Mouse (Mus musculus) kidney, embryonic 16.5 days (tissue): Measurements from ENCODE around the gene Mms22l. TPM values are rescaled to one million over a fixed set of nuclear protein-coding genes. Genes with fewer than 3 reads are reported as not detected.

Experiments
- ATAC-seq: fragments of 200-750 bp; cut with Nextera tagmentation; 2 replicates; pipeline ENCODE4 v1.8.0; 2017; ENCODE audit warnings: moderate TSS enrichment; ENCODE audit not compliant: low FRiP score, low TSS enrichment
- H3K27ac ChIP-seq: fragments of 300-500 bp; sonication (generic); 2 replicates; pipeline ENCODE4 v1.5.1; 2014; ENCODE audit warnings: low read length
- H3K27me3 ChIP-seq: fragments of 300-500 bp; sonication (generic); 2 replicates; pipeline ENCODE4 v1.6.1; 2014; ENCODE audit warnings: low read length, control low read depth, mixed read lengths; ENCODE audit not compliant: insufficient read depth
- H3K36me3 ChIP-seq: fragments of 300-500 bp; sonication (generic); 2 replicates; pipeline ENCODE4 v1.6.1; 2014; ENCODE audit warnings: low read length, control low read depth, mixed read lengths; ENCODE audit not compliant: insufficient read depth
- H3K4me1 ChIP-seq: fragments of 300-500 bp; sonication (generic); 2 replicates; pipeline ENCODE4 v1.6.1; 2014; ENCODE audit warnings: low read length, control low read depth, mixed read lengths; ENCODE audit not compliant: insufficient read depth
- H3K4me2 ChIP-seq: fragments of 300-500 bp; sonication (generic); replicated peaks from 2 replicates; pipeline ENCODE4 v1.6.1; 2014; ENCODE audit warnings: low read depth, low read length
- H3K4me3 ChIP-seq: fragments of 300-500 bp; sonication (generic); 2 replicates; pipeline ENCODE4 v1.5.1; 2014; ENCODE audit warnings: mild to moderate bottlenecking, low read length
- H3K9ac ChIP-seq: fragments of 300-500 bp; sonication (generic); replicated peaks from 2 replicates; pipeline ENCODE4 v1.6.1; 2014; ENCODE audit warnings: low read length
- H3K9me3 ChIP-seq: fragments of 300-500 bp; sonication (generic); 2 replicates; pipeline ENCODE4 v1.6.1; 2016; ENCODE audit warnings: low read length, control low read depth
- WGBS: fragments of 180-500 bp; shearing (Covaris S2); extraction: QIAGEN DNeasy Blood & Tissue Kit; methylation state at CpG from one replicate; pipeline ENCODE4 v1.1.7; 2014; 5-methylcytosine and 5-hydroxymethylcytosine counted together
- polyA plus RNA-seq: library from polyadenylated mRNA; unstranded; fragments of >200 nt; fragmentation: Nextera tagmentation; extraction: Ambion mirVana; gene quantifications from 2 replicates; pipeline ENCODE4 v1.2.1, GENCODE M21; 2015

Mms22l gene
- polyA plus RNA-seq, 1 experiment from 2014 or later: 25.9 TPM

DNA sequence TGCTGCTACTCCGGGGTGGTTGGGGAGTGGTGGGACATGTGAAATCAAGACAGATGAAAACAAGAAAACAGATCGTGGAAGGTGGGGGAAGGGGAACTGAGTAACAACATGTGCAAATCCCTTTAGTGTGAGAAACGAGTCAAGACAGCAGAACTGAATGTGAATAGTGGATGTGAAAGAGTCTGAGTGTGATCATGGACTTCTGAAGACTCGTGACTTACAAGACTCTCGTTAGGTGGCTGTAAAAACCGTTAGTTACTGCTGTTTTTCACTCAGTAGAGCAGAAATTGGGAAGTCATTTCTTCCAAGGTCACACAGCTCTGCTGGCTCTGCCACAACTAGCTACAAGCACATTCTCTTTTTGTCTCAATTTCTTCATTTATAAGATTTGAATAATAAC is 71.8 kb downstream of the Mms22l start:
- Histone ChIP-seq H3K4me3 (no peak overlapping the region), H3K36me3 (no peaks in the 10 kb centered on the region), H3K27ac (no peak overlapping the region), H3K4me2 (no peak overlapping the region), H3K9ac (no peak overlapping the region), H3K27me3 (no peaks in the 10 kb centered on the region), H3K4me1 (no peaks in the 10 kb centered on the region), H3K9me3 (no peaks in the 10 kb centered on the region)
- no peak for ATAC-seq
- 64% methylated on average over 6 of the region's 6 CpGs for WGBS

DNA sequence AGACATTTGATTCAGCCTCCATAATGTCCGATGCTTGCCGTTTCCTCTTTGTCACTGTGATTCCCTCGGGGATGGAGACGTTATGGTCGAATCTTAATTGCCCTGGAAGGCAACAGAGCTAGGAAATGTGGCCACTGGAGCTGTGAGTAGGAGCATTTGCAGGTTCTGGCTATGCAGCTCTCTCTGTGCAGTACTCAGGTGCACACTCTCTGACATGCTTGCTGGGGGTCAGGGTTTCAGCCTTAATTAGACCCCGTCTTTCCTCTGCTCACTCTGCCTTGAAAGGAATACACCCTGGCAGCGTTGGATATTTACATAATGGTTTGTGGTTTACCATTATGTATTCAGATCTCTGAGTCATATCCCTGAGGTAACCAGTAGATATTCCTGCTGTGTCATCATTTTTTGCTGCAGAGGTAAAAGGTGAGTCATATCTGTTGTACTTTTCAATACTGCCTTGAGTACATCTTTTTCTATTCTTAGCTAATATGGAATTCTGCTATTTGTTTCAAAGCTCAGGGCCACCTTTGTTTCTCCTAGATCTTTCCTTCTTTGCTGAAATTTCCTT is 72.8 kb downstream of the Mms22l start:
- no peak overlapping the region for H3K4me2 ChIP-seq
- no peaks in the 10 kb centered on the region for H3K9me3 ChIP-seq
- WGBS: 82% methylated on average over 7 of the region's 7 CpGs
- no peak overlapping the region for H3K27ac ChIP-seq
- ATAC-seq: no peak
- no peak overlapping the region for H3K4me3 ChIP-seq
- no peaks in the 10 kb centered on the region for H3K4me1 ChIP-seq
- H3K9ac ChIP-seq: no peak overlapping the region
- H3K36me3 ChIP-seq: no peaks in the 10 kb centered on the region
- no peaks in the 10 kb centered on the region for H3K27me3 ChIP-seq

DNA sequence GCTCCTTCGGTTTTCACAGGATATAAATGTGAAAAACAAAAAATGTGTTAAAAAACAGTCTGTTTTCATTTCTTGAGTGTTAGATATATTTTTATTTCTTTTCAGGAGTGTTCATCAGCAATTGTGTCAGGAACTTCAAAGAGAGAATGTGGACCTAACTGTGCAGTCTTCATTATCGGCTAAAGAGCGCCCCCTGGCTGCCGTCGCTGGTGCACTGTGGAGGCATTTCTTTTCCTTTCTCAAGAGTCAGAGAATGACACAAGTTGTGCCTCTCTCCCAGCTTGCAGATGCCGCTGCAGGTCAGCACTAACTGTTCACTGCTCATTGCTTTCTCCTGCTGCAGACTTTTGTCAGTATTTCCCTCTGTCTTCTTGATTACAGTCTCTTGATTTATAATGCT is 78.0 kb downstream of the Mms22l start:
- no peak; the same call in 1 of the 2 replicates for ATAC-seq
- Histone ChIP-seq H3K36me3 (peaks cover 9% of the 10 kb centered on the region), H3K4me3 (no peak overlapping the region), H3K9me3 (0 out of 2 replicates have a peak, but pooled peaks cover 5% of the 10 kb centered on the region), H3K4me1 (no peaks in the 10 kb centered on the region), H3K27me3 (no peaks in the 10 kb centered on the region), H3K27ac (no peak overlapping the region), H3K4me2 (no peak overlapping the region), H3K9ac (no peak overlapping the region)
- 21% methylated on average over 6 of the region's 6 CpGs for WGBS

DNA sequence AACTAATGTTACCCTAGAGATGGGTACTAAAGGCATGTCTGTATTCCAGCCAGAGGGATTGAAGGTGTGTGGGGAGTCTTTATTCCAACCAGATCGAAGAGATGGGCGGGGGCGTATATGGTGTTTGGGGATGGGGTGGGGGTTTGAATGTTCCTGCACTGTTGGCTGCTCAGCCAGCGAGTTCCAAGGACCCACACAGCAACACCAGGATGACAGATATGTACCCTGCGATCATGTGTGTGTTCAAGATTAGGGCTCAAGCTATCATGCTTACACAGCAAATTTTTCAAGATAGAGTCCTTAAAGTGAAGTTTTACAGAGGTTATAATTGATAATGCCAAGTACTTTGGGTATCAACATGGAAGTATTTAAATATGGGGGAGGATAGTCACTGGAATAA is 81.3 kb downstream of the Mms22l start:
- 98% methylated on average over 5 of the region's 5 CpGs for WGBS
- no peak for ATAC-seq
- no peak overlapping the region for H3K9ac ChIP-seq
- H3K27ac ChIP-seq: no peak overlapping the region
- no peak overlapping the region for H3K4me2 ChIP-seq
- peaks cover 9% of the 10 kb centered on the region for H3K36me3 ChIP-seq
- 0 out of 2 replicates have a peak, but pooled peaks cover 5% of the 10 kb centered on the region for H3K9me3 ChIP-seq
- H3K4me1 ChIP-seq: no peaks in the 10 kb centered on the region
- no peaks in the 10 kb centered on the region for H3K27me3 ChIP-seq
- no peak overlapping the region for H3K4me3 ChIP-seq

GRCm38 (mm10) chr4:24582295-24582694 is 86.0 kb downstream of the Mms22l start:
- no peaks in the 10 kb centered on the region for H3K36me3 ChIP-seq
- H3K4me3 ChIP-seq: no peak overlapping the region
- no peak overlapping the region for H3K4me2 ChIP-seq
- H3K27ac ChIP-seq: no peak overlapping the region
- H3K4me1 ChIP-seq: no peaks in the 10 kb centered on the region
- no peak for ATAC-seq
- WGBS: 29% methylated on average over 1 of the region's 1 CpGs
- no peak overlapping the region for H3K9ac ChIP-seq
- no peaks in the 10 kb centered on the region for H3K9me3 ChIP-seq
- no peaks in the 10 kb centered on the region for H3K27me3 ChIP-seq

DNA sequence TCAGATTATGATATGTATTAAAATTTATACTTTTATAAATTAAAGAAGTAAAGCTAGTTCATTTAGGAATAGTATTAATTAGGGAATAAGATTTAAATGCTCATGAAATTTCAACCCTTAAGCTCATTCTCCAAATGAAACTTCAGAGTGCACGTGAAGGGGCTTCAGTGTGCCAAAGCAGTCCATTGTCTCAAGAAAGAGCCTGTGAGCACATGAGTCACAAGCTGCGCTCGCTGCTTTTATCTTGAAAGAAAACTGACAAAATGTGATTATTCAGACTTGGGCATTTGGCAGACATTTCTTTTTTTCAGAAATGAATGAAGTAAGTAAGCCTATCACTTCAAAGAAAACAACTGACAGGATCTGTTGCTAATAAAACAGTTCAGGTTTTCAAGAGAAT is 87.7 kb downstream of the Mms22l start:
- ATAC-seq: no peak
- no peaks in the 10 kb centered on the region for H3K27me3 ChIP-seq
- peaks cover 5% of the 10 kb centered on the region for H3K36me3 ChIP-seq
- no peak overlapping the region for H3K4me3 ChIP-seq
- H3K9ac ChIP-seq: no peak overlapping the region
- H3K4me2 ChIP-seq: no peak overlapping the region
- no peaks in the 10 kb centered on the region for H3K4me1 ChIP-seq
- WGBS: 86% methylated on average over 3 of the region's 3 CpGs
- H3K9me3 ChIP-seq: no peaks in the 10 kb centered on the region
- no peak overlapping the region for H3K27ac ChIP-seq

- Histone ChIP-seq H3K27me3 (no peaks in the 10 kb centered on the region), H3K4me3 (no peak overlapping the region), H3K27ac (no peak overlapping the region), H3K4me2 (no peak overlapping the region), H3K9me3 (no peaks in the 10 kb centered on the region), H3K4me1 (no peaks in the 10 kb centered on the region), H3K36me3 (peaks cover 18% of the 10 kb centered on the region; the same call in 1 of the 2 replicates), H3K9ac (no peak overlapping the region)
- no peak for ATAC-seq
Observed at GRCm38 (mm10) chr4:24594824-24595223, 98.6 kb downstream of the Mms22l start.

GRCm38 (mm10) chr4:24596942-24597611 is 100.8 kb downstream of the Mms22l start:
- no peak for ATAC-seq
- Histone ChIP-seq H3K27ac (no peak overlapping the region), H3K9ac (no peak overlapping the region), H3K4me2 (no peak overlapping the region), H3K27me3 (no peaks in the 10 kb centered on the region), H3K4me3 (no peak overlapping the region), H3K4me1 (no peaks in the 10 kb centered on the region), H3K36me3 (peaks cover 33% of the 10 kb centered on the region), H3K9me3 (no peaks in the 10 kb centered on the region)
- 88% methylated on average over 6 of the region's 6 CpGs for WGBS

- Histone ChIP-seq H3K27ac (no peak overlapping the region), H3K36me3 (peaks cover 38% of the 10 kb centered on the region), H3K9me3 (no peaks in the 10 kb centered on the region), H3K4me2 (no peak overlapping the region), H3K27me3 (no peaks in the 10 kb centered on the region), H3K9ac (no peak overlapping the region), H3K4me1 (no peaks in the 10 kb centered on the region), H3K4me3 (no peak overlapping the region)
- no peak for ATAC-seq
- WGBS: 75% methylated on average over 1 of the region's 1 CpGs
Observed at GRCm38 (mm10) chr4:24598637-24599036, 102.4 kb downstream of the Mms22l start.

GRCm38 (mm10) chr4:24601711-24602110 is 105.5 kb downstream of the Mms22l start:
- no peak overlapping the region for H3K9ac ChIP-seq
- no peaks in the 10 kb centered on the region for H3K9me3 ChIP-seq
- ATAC-seq: no peak
- peaks cover 42% of the 10 kb centered on the region for H3K36me3 ChIP-seq
- no peak overlapping the region for H3K4me2 ChIP-seq
- 94% methylated on average over 6 of the region's 6 CpGs for WGBS
- H3K27ac ChIP-seq: no peak overlapping the region
- H3K27me3 ChIP-seq: no peaks in the 10 kb centered on the region
- no peaks in the 10 kb centered on the region for H3K4me1 ChIP-seq
- H3K4me3 ChIP-seq: no peak overlapping the region
